Mouse (Mus musculus): Measurements from ENCODE around the gene Per1. TPM values are rescaled to one million over a fixed set of nuclear protein-coding genes. Genes with fewer than 3 reads are reported as not detected.
A peak's percentile ranks its signal among the peaks of the same experiment; 100 is the strongest.

Gene Per1
- polyA plus RNA-seq (2015; fragmentation: Nextera tagmentation; extraction: Ambion mirVana): 7.6 and 8.2 TPM in 2 replicates

DNA sequence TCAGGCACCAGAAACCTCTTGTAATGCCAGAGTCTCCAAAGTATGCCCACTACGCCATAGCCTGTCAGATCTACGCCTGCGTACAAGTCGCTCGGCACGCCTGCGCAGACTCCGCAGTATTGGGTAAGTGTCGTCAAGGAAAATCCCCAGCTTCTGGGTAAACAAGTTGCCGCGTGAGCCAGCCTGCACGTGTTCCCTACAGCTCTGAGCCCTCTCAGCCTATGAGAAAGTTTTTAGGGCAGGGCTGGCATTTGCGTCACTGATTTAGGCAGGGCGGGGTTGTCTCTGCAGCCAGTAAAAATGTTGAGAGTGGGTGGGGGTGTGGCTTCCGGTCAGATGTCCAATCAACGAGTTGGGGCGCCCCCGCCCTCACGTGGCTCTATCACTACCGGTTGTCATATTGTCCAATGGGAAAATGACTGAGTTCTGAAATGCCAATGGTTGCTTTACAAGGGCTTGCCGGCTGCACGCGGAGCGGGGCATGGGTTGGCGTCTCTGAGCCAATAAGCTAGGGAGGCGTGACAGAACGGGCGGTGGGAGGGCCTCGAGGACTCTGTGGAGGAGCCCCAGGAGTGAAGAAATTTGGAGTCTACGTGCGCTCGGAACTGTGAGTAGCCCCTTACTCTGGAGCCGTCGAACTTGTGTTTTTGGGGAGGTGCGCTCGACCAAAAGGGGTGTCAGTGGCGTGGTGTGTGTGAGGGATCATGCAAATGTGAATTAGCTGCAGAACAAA is at the start of gene Per1:
Gene Per1, plus strand, starts transcription at position 521 of the 733 bp plus-strand sequence.
- Histone ChIP-seq H3K36me3 (peaks cover 10% of the 10 kb centered on the region; the same call in 1 of the 2 replicates), H3K27me3 (no peaks in the 10 kb centered on the region), H3K4me1 (peaks cover 74% of the 10 kb centered on the region), H3K9ac (replicated peaks) (peak within 1 kb of the TSS; percentile 29), H3K9me3 (no peaks in the 10 kb centered on the region), H3K27ac (replicated peaks) (peak within 1 kb of the TSS; percentile 87), H3K4me3 (peak within 1 kb of the TSS; percentile 45), H3K4me2 (replicated peaks) (peak within 1 kb of the TSS; percentile 69)
- peak; percentile 94 for ATAC-seq (replicated peaks)
- WGBS: under 1% methylated on average over 37 of the region's 37 CpGs

DNA sequence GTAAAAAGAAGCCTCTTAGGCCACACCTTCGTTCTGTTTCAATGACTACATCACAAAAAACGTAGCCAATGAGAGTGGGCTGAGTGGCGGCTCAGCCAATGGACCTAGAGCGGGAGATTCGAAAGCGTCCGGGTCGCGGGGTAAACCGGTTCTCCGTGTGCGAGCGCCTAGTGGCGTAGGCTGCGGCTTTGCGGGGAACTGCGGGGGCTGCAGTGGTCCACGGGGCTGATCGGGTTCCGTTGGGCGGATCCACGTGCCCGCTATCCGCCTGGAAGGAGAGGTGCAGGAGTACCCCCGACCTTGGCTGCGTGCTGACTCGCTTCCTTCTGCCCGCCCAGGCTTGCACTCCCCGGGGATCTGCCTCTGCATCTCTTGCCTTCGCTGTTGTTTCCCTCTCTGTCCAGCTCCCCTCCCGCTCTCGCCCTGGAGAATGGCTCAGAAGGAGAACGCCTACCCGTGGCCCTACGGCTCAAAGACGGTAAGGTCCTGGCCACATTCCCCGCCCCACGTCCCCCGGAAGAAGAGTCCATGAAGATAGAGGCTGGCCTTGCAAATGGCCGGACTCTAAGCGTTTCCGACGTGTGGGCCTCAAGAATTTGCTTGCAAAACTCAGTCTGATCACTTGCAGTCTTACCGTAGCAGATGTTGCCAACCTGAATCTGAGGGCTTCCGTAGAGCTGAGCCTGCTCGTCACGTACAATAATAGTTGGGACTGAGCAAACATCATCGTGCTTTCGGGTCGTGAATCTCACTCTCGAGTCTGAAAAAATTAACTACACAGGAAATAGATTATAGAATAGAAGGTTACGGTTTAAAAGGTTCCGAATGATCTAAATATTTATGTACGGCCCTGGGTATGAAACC is 49.3 kb upstream of the Per1 start, which contains the start of gene Aurkb:
Gene Aurkb, plus strand, starts transcription at position 117 of the 864 bp plus-strand sequence.
- Histone ChIP-seq H3K27ac (replicated peaks) (peak within 1 kb of the TSS; percentile 58), H3K9me3 (no peaks in the 10 kb centered on the region), H3K27me3 (no peaks in the 10 kb centered on the region), H3K4me2 (replicated peaks) (peak within 1 kb of the TSS; percentile 99), H3K4me1 (peaks cover 31% of the 10 kb centered on the region), H3K4me3 (peak within 1 kb of the TSS; percentile 66), H3K9ac (replicated peaks) (peak within 1 kb of the TSS; percentile 53), H3K36me3 (no peaks in the 10 kb centered on the region)
- under 1% methylated on average over 54 of the region's 54 CpGs for WGBS
- peak; percentile 68 for ATAC-seq (replicated peaks)

DNA sequence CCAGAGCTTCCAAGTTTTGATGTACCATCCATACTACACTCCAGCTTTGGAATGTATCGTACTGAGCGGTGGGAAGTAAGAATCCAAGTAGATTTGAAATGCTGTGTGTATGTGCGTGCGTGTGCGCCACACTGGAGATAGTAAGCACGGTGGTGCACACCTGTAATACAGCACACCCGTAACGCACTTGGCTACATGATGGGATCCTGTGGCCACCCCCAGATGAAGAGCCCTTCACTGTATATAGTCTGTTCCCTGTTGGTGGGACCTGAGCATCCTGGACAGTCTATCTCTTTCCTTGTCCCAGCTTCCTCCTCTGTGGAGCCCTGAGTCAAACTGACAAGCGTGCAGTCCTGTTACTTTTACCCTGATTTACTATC is 48.6 kb upstream of the Per1 start:
- peak overlapping the region; percentile 99 for H3K4me2 ChIP-seq (replicated peaks)
- no peaks in the 10 kb centered on the region for H3K27me3 ChIP-seq
- WGBS: 15% methylated on average over 9 of the region's 9 CpGs
- ATAC-seq (replicated peaks): no peak
- no peak overlapping the region for H3K27ac ChIP-seq (replicated peaks)
- H3K9ac ChIP-seq (replicated peaks): peak overlapping the region; percentile 53
- H3K36me3 ChIP-seq: no peaks in the 10 kb centered on the region
- peaks cover 31% of the 10 kb centered on the region for H3K4me1 ChIP-seq
- no peaks in the 10 kb centered on the region for H3K9me3 ChIP-seq
- peak overlapping the region; percentile 66 for H3K4me3 ChIP-seq

- no peak overlapping the region for H3K9ac ChIP-seq (replicated peaks)
Measured at GRCm38 (mm10) chr11:69047592-69047991, 47.4 kb upstream of the Per1 start.

GRCm38 (mm10) chr11:69048151-69048550 is 46.9 kb upstream of the Per1 start:
- Histone ChIP-seq H3K9ac (replicated peaks) (no peak overlapping the region), H3K4me2 (replicated peaks) (no peak overlapping the region), H3K27me3 (no peaks in the 10 kb centered on the region), H3K4me1 (peaks cover 31% of the 10 kb centered on the region), H3K27ac (replicated peaks) (no peak overlapping the region), H3K9me3 (no peaks in the 10 kb centered on the region), H3K4me3 (no peak overlapping the region), H3K36me3 (no peaks in the 10 kb centered on the region)
- 94% methylated on average over 14 of the region's 14 CpGs for WGBS
- no peak for ATAC-seq (replicated peaks)

More at GRCm38 (mm10) chr11:69047592-69047991, 47.4 kb upstream of the Per1 start:
- no peak for ATAC-seq (replicated peaks)
- Histone ChIP-seq H3K4me1 (peaks cover 31% of the 10 kb centered on the region), H3K27me3 (no peaks in the 10 kb centered on the region), H3K36me3 (no peaks in the 10 kb centered on the region), H3K9me3 (no peaks in the 10 kb centered on the region), H3K27ac (replicated peaks) (no peak overlapping the region), H3K4me2 (replicated peaks) (peak overlapping the region; percentile 99), H3K4me3 (no peak overlapping the region; the same call in 1 of the 2 replicates)
- 88% methylated on average over 12 of the region's 12 CpGs for WGBS

DNA sequence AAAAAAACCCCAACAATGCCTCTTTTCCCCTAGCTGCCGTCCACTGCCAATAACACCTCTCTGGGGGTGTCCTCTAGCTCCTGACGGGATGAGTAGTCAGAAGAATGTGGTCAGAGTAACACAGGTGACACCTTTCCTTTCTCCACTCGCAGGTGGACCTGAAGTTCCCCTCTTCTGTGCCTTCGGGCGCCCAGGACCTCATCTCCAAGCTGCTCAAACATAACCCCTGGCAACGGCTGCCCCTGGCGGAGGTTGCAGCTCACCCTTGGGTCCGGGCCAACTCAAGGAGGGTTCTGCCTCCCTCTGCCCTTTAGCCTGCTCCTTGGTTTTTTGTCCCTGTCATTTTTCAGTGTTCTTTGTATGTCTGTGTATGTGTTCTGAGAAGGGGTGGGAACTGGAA is 44.3 kb upstream of the Per1 start:
- Histone ChIP-seq H3K9ac (replicated peaks) (no peak overlapping the region), H3K9me3 (no peaks in the 10 kb centered on the region), H3K4me3 (no peak overlapping the region), H3K27me3 (no peaks in the 10 kb centered on the region), H3K4me2 (replicated peaks) (no peak overlapping the region), H3K36me3 (no peaks in the 10 kb centered on the region), H3K27ac (replicated peaks) (no peak overlapping the region), H3K4me1 (peaks cover 26% of the 10 kb centered on the region)
- WGBS: 80% methylated on average over 8 of the region's 8 CpGs
- ATAC-seq (replicated peaks): no peak

DNA sequence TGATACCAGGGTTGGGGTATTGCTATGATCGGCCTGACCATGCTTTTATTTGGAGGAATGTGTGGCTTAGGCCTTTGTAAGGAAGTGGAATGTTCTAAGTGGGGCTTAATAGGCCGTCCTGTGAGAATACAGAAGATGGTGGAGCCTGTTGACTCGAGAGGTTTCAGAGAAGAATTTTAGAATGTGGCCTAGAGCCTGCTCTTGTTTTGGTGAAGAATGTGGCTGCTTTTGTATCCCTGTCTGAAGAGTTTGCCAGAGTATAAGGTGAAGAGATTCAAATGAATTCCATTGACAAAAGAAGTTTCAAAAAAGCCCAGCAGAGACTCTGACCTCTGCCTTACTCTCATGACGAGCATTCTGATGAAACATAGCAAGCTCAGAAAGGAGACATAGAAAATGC is 43.2 kb upstream of the Per1 start:
- ATAC-seq (replicated peaks): no peak
- no peaks in the 10 kb centered on the region for H3K27me3 ChIP-seq
- no peak overlapping the region for H3K4me3 ChIP-seq
- no peak overlapping the region for H3K9ac ChIP-seq (replicated peaks)
- H3K4me2 ChIP-seq (replicated peaks): no peak overlapping the region
- H3K4me1 ChIP-seq: peaks cover 16% of the 10 kb centered on the region
- H3K36me3 ChIP-seq: no peaks in the 10 kb centered on the region
- no peak overlapping the region for H3K27ac ChIP-seq (replicated peaks)
- no peaks in the 10 kb centered on the region for H3K9me3 ChIP-seq
- WGBS: 56% methylated on average over 4 of the region's 4 CpGs

DNA sequence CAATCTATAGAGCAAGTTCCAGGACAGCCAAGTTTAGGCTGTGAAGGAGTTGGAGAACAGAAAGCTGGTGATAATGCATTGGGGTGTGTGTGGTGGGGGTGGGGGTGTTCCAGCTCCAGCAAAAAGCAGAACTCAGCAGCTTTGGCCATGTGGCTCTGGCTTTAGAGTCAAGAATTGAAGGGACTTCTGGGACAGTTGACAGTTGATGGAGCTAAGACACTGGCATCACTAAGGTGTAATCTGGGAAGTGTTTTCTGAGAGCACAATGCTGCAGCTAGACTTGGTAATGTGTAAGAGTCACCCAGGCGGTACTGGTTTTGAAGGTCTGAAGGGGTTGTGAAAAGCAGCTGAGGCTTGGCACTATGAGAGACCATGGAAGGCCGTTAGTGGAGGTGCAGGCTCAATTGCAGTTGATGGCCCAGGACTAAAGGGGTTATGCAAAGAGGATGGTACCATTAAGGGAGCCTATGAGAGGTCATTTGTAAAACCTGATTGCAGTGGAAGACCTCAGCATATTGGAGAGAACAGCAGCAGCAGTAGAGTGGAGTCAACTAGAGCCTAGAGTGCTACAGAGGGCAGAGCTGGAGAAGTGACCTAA is 42.1 kb upstream of the Per1 start:
- 93% methylated on average over 2 of the region's 2 CpGs for WGBS
- ATAC-seq (replicated peaks): no peak

GRCm38 (mm10) chr11:69053848-69054247 is 41.2 kb upstream of the Per1 start:
- Histone ChIP-seq H3K27ac (replicated peaks) (no peak overlapping the region), H3K4me2 (replicated peaks) (no peak overlapping the region), H3K9me3 (no peaks in the 10 kb centered on the region), H3K27me3 (no peaks in the 10 kb centered on the region), H3K4me3 (no peak overlapping the region), H3K36me3 (no peaks in the 10 kb centered on the region), H3K4me1 (peaks cover 10% of the 10 kb centered on the region), H3K9ac (replicated peaks) (no peak overlapping the region)
- ATAC-seq (replicated peaks): no peak
- WGBS: 78% methylated on average over 3 of the region's 3 CpGs

More for the DNA sequence above, 42.1 kb upstream of the Per1 start:
- no peaks in the 10 kb centered on the region for H3K36me3 ChIP-seq
- H3K4me3 ChIP-seq: no peak overlapping the region
- H3K9me3 ChIP-seq: no peaks in the 10 kb centered on the region
- no peak overlapping the region for H3K27ac ChIP-seq (replicated peaks)
- H3K9ac ChIP-seq (replicated peaks): no peak overlapping the region
- H3K4me1 ChIP-seq: peaks cover 8% of the 10 kb centered on the region
- no peak overlapping the region for H3K4me2 ChIP-seq (replicated peaks)
- H3K27me3 ChIP-seq: no peaks in the 10 kb centered on the region

DNA sequence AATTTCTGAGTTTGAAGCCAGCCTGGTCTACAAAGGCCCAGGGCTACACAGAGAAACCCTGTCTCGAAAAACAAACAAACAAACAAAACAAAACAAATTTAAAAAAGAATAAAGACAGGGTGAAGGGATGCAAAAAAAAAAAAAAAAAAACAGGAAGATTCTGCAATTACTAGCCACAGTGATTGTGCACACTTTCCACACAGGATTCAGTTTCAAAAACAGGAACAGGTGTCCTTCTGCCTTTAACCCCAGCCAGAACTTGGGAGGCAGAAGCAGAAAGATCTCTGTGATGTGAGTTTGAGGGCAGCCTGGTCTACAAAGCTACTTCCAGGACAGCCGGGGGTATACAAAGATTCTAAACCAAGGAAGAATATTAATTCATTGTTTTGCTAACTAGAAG is 36.8 kb upstream of the Per1 start:
- H3K4me1 ChIP-seq: peaks cover 36% of the 10 kb centered on the region
- H3K27ac ChIP-seq (replicated peaks): peak overlapping the region; percentile 87
- peak overlapping the region; percentile 58; the same call in 1 of the 2 replicates for H3K9ac ChIP-seq (replicated peaks)
- WGBS: 66% methylated on average over 2 of the region's 2 CpGs
- ATAC-seq (replicated peaks): no peak
- H3K27me3 ChIP-seq: no peaks in the 10 kb centered on the region
- peak overlapping the region; percentile 94 for H3K4me3 ChIP-seq
- H3K4me2 ChIP-seq (replicated peaks): peak overlapping the region; percentile 76
- H3K36me3 ChIP-seq: no peaks in the 10 kb centered on the region
- no peaks in the 10 kb centered on the region for H3K9me3 ChIP-seq

DNA sequence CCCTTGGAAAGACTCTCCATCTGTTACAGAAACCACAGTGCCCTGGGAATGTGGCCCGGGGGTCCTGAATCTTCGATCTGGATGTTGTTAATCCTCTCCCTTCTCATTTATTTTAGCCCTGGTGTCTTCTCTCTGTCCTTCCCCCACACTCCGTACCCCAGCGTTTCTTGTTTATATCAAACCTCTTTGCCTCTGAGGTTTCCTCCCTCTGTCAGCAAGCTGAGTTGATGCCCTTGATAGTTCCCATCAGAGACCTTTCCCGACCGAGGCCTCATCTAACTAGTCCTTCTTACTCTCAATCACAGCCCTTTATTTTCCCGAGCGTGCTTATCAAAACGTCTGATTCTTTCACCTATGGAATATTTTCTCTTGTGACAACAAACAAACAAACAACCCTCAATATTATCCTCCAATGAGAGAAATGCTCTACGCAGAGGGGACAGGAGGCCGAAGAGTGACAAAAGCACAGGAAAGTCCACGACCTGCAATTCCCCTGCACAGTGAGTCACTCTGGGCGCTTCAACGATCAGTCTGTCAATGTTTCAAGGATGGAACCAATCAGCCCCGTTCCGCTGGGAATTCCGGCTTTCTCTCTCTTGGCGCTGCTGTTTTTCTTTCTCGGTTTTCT is 36.2 kb upstream of the Per1 start:
- Histone ChIP-seq H3K4me2 (replicated peaks) (peak overlapping the region; percentile 76), H3K9me3 (no peaks in the 10 kb centered on the region), H3K9ac (replicated peaks) (peak overlapping the region; percentile 58), H3K27ac (replicated peaks) (peak overlapping the region; percentile 87), H3K4me1 (peaks cover 38% of the 10 kb centered on the region), H3K4me3 (peak overlapping the region; percentile 94), H3K36me3 (no peaks in the 10 kb centered on the region), H3K27me3 (no peaks in the 10 kb centered on the region)
- under 1% methylated on average over 19 of the region's 19 CpGs for WGBS
- peak; percentile 27; the same call in 1 of the 2 replicates for ATAC-seq (replicated peaks)

All from forebrain, embryonic 15.5 days (tissue).